Mouse (Mus musculus) myocyte (in vitro differentiated cells): Measurements from ENCODE around the gene AW146154.
A peak's percentile ranks its signal among the peaks of the same experiment; 100 is the strongest.
"Not testable (repeated sequence)": the region's sequence is repeated elsewhere in the genome, so short reads cannot be mapped to it uniquely, and the experiment has no call there.

Source experiments
- CEBPB ChIP-seq: IDR thresholded peaks from 2 replicates; pipeline ENCODE4 v1.6.1; 2011; ENCODE audit warnings: mild to moderate bottlenecking, moderate library complexity; ENCODE audit not compliant: poor library complexity, insufficient read depth, severe bottlenecking
- E2F4 ChIP-seq: IDR thresholded peaks from one replicate; pipeline ENCODE4 v1.6.1; 2011; ENCODE audit warnings: mild to moderate bottlenecking, control low read depth, moderate library complexity; ENCODE audit not compliant: insufficient read depth
- MAX ChIP-seq: IDR thresholded peaks from one replicate; pipeline ENCODE4 v1.6.1; 2011; ENCODE audit warnings: low read depth, mild to moderate bottlenecking, control low read depth
- MYOD1 ChIP-seq, 3 experiments: IDR thresholded peaks; one replicate each; pipeline ENCODE4 v1.6.1; 2011; ENCODE audit warnings: control low read depth in 2 of 3, low read depth in 2 of 3, mild to moderate bottlenecking in 2 of 3, moderate library complexity in 1 of 3; ENCODE audit not compliant: insufficient read length in 2 of 3, control insufficient read depth in 1 of 3
- MYOG ChIP-seq, 3 experiments: IDR thresholded peaks; one replicate each; pipeline ENCODE4 v1.6.1; 2011; ENCODE audit warnings: control low read depth in 2 of 3, low read depth in 2 of 3, mild to moderate bottlenecking in 2 of 3; ENCODE audit not compliant: insufficient read length in 2 of 3, control insufficient read depth in 1 of 3, insufficient read depth in 1 of 3
- POLR2A ChIP-seq: IDR thresholded peaks from one replicate; pipeline ENCODE4 v1.6.1; 2011; ENCODE audit warnings: low read depth, mild to moderate bottlenecking, control low read depth, moderate library complexity; ENCODE audit not compliant: insufficient read length
- POLR2AphosphoS2 ChIP-seq: IDR thresholded peaks from one replicate; pipeline ENCODE4 v1.6.1; 2011; ENCODE audit warnings: low read depth, control low read depth; ENCODE audit not compliant: insufficient read length
- TCF12 ChIP-seq: IDR thresholded peaks from one replicate; pipeline ENCODE4 v1.6.1; 2011; ENCODE audit warnings: mild to moderate bottlenecking, control low read depth; ENCODE audit not compliant: poor library complexity, insufficient read depth, severe bottlenecking
- TCF3 ChIP-seq: IDR thresholded peaks from one replicate; pipeline ENCODE4 v1.6.1; 2011; ENCODE audit warnings: low read depth, control low read depth; ENCODE audit not compliant: insufficient read length
- USF1 ChIP-seq: IDR thresholded peaks from one replicate; pipeline ENCODE4 v1.6.1; 2011; ENCODE audit warnings: low read depth, mild to moderate bottlenecking, control low read depth, moderate library complexity

DNA sequence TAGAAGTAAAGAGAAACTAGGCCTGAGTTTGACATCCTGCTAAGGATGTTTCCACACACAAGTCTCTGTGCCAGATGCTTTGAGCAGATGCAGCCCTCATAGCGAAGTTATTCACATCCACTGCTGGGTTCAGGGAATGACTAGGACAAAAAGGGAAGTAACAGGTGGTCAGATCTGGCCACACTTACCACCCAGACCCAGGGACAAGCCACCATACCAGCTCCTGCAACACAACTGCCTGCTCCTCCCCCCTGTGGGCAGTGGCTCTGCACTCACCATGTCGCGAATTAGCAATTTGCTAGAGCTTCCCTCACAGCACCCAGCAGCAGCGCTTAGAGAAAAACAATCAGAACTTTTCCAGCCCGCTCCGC, 687 bp downstream of the AW146154 start:
- TF ChIP-seq MAX; TCF12; POLR2A; USF1; MYOG (IDR thresholded peaks at IDR 0.05; ENCODE audit: control insufficient read depth in 1 of 3, insufficient read depth in 1 of 3, insufficient read length in 2 of 3, low read depth in 2 of 3); TCF3; CEBPB; POLR2AphosphoS2; E2F4: not testable (repeated sequence)
- TF ChIP-seq MYOD1 (IDR thresholded peaks at IDR 0.05; ENCODE audit: control insufficient read depth in 1 of 3, insufficient read length in 2 of 3, low read depth in 2 of 3) = peak in 2 of 3 experiments; percentile 25 to 27
